Mouse (Mus musculus) thymus, adult 2 months (tissue): ENCODE results near the gene Acaca.

Experiments used
- CTCF ChIP-seq: fragments of 200-500 bp; IDR thresholded peaks from 2 replicates; pipeline ENCODE4 v1.5.1; 2012; ENCODE audit warnings: mild to moderate bottlenecking, control low read depth, low read length, moderate library complexity, borderline replicate concordance; ENCODE audit not compliant: control insufficient read depth, poor library complexity, insufficient read depth; ENCODE audit errors: extremely low read depth
- POLR2A ChIP-seq: fragments of 200-500 bp; IDR thresholded peaks from 2 replicates; pipeline ENCODE4 v1.6.1; 2012; ENCODE audit warnings: mild to moderate bottlenecking, low read length, control low read depth, moderate library complexity; ENCODE audit not compliant: control insufficient read depth, poor library complexity, insufficient read depth; ENCODE audit errors: extremely low read depth

DNA sequence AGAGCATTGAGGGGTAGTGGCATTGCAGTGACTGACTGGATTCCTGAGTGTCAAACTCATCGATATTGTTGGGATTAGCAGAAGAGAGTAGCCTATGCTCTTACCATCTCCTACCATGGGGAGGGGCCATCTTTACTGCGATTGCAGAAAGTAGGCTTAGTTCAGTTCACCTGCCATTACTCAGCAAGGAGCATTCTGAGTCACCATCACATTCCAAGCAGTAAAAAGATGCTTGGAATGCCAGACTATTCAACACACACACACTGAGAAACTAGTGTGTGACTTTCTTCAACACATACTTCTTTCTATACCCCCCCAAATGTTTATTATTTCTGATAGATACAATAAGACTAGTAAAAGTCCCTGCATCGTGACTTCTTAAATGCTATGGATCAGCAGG, 49.1 kb upstream of the Acaca start:
- TF ChIP-seq CTCF (no peak), POLR2A (no peak)
